Mouse (Mus musculus): ENCODE data around the gene Polm.

- TF ChIP-seq CTCF (conservative IDR thresholded peaks at IDR 0.05; ENCODE audit: insufficient read depth, insufficient read length, low read depth, low read length) (no peak), POLR2A (IDR thresholded peaks at IDR 0.05; ENCODE audit: low read depth, low read length) (no peak)
Measured at GRCm38 (mm10) chr11:5868324-5868723, 30.5 kb upstream of the Polm start.

All from kidney, adult 2 months (tissue).